Mouse (Mus musculus): Measurements from ENCODE around the gene Skida1. TPM values are rescaled to one million over a fixed set of nuclear protein-coding genes. Genes with fewer than 3 reads are reported as not detected.

Skida1 gene
- polyA plus RNA-seq (2017; shearing (Covaris generic)) = 0.13 TPM

DNA sequence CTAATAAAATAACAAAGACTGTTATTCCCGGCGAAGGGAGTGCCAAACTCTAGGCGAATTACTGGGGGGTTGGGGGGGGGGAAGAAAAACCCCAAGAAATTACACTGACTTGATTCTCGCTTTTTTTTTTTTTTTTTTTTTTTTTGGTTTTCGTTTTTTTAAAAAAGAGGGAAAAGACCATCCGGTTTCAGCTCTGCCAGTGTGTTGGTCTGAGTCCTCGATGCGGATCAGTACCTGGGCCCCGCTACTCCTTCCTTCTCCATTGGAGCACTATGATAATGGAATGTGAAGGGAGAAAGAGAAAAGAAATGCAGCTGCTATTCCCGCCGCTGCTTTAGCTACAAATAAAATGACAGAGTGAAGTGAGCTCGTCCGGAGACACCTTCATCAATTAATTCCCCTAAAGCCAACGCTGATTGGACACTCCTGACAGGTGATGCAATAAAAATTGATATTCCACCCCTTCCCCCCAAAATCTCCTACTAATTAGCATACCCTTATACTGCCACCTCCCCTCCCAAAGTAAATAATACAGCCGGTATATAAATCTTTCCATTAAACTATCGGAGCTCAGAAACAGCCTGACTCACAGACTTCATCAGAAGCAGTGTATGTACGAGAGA is at the start of gene Skida1:
Skida1 (minus strand) TSS at position 599 of the 623 bp plus-strand sequence.

DNA sequence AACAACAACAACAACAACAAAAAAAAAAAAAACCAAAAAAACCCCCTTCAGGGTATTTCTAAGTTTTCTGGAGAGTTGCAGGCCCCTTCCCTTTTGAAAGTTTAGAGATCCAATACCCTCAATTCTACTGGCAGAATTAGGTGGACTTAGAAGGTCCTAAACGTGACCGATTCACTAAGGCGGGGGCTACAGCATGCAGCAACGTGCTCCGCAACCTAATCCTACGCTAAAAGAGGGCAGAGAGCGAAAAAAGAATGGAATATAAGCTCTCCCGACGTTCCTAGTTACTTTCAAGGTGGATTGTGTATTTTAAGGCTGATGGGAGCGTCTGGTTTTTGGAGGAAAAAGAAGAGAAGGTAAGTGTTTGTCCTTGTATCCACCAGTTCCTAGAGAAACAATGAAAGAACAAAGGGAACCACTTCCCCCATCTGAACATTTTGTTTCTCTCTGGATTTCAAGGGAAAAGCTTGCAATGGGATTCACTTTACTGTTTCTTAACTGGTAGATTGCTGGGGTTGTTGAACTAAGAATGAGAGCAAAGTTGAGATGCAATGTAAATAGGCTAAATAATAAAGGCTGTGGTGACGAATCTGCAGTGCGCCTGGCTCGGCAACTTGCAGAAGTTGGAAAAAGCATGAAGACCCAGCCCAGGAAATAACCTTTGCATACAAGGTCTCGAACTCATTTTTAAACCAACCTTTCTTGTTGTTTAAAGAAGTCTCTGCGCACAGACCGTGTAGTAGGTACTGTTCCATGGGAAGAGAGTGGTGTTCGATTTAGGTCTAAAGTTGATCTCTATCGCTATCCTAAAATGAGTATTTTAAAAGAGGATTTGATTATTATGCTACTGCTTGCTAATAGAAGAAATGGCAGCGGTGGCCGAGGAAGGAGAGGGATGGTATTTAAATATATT is 6.4 kb upstream of the Skida1 start, which contains the start of gene Mllt10:
Mllt10 (plus strand) TSS at position 222 of the 913 bp plus-strand sequence.

DNA sequence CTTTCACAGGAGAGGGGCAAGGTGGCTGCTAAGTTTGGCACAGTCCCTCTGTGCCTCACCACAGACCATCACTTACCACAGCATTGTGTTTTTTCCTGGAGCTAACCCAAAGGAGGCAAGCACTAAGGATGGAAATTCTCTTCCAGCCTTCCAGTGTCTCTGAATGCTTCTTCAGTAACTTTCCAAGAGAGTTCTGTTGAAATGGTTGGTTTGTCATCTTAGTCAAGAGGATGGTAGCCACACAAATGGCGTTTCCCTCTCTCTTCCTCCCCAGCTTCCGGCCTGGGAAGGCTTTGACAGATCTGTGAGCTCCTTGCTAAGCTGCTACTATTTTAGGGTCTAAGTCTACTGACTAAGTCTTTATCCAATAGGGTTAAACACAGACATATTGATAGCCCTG is 11.4 kb downstream of the Skida1 start, which contains the start of gene A930004D18Rik:
A930004D18Rik (minus strand) TSS at position 247 of the 400 bp plus-strand sequence.

DNA sequence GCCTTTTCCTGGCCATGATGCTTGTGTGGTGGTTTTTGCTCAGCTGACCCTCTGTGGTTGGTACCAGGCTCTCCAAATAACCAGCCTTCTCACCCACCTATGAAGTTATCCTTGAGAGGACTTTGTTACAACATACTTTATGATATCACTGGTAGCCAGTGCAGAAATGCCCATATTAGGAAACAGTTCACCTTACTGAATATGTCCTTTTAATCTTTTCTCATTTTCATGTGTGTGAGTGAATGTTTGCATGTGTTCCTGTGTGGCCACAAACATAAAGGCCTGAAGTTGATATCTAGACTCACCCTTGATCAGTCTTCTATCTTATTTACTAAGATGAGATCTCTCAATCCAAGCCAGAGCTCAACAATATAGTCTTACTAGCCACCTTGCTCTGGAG is 52.0 kb downstream of the Skida1 start, which contains the start of gene H2al2a:
H2al2a (minus strand) TSS at position 101 of the 400 bp plus-strand sequence.

Other genes with a start within 250 kb of the Skida1 start
- gene H2al2a, start 52.1 kb downstream of the Skida1 start, polyA plus RNA-seq (2017; shearing (Covaris generic)) = not detected
- 1.3 TPM for gene A930004D18Rik, start 11.3 kb downstream of the Skida1 start, polyA plus RNA-seq (2017; shearing (Covaris generic))
- 101 TPM for gene Mllt10, start 6.2 kb upstream of the Skida1 start, polyA plus RNA-seq (2017; shearing (Covaris generic))

Measured in CD4-positive, CD25-positive, alpha-beta regulatory T cell (primary cell).